Mouse (Mus musculus): ENCODE measurements around the gene Fbxo3.
A peak's percentile ranks its signal among the peaks of the same experiment; 100 is the strongest.
"Not testable (repeated sequence)": the region's sequence is repeated elsewhere in the genome, so short reads cannot be mapped to it uniquely, and the experiment has no call there.

The Fbxo3 gene

DNA sequence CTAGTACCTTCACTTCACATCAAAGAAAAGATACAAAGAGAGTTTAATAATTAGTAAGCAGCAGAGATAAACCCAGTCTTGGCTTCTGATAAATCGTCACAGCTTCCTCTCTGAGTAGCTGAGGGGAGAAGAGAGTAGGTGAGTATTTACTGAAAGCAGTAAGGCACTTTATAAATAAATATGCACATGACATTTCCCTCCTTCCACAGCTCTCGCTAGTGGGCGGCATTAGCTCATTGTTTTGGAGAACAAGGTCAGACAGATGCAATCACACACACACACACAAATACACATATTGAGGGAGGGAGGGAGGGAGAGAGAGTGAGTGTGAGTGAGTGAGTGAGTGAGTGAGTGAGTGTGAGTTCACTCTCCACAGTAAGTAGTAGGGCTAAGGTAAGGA is 8.8 kb downstream of the Fbxo3 start:
- no peak for DNase-seq (ENCODE audit: low read depth, low spot score)

DNA sequence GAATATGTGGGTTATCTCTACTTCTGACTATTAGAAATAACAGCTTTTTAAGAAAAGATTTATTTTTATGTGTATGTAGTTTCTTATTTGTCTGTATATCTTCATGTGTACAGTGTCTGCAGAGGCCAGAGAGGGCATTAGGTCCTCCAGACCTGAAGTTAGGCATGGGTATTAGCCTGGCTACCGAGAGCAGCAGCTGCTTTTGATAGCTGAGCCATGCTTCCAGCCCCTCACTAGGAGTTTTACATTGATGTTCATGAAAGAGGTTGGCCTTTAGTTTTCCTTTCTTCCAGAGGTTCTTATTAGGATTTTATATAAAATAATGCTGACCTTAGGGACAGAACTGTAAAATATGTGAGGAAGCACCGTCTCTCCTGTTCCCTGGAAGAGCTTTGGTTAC is 10.7 kb downstream of the Fbxo3 start:
- no peak for DNase-seq (ENCODE audit: low read depth, low spot score)

DNA sequence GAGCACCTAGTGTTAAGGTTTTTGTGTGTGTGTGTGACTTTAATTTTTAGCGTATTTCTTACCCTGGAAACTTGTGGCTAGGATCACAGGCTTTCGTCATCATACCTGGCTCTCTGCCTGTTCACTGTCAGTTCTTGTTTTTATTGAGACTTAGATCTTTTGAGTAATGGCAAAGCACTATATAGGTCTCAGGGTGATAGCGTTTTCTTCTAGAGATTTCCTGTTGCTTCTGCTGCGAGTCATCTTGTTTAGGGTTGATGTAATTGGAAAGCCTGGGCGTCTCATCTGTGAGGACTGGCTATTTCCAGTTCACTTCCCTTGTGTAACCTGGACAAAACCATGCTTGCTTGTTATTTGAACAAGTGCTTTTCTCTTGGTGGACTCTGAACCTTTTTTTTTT is 14.1 kb downstream of the Fbxo3 start:
- DNase-seq (ENCODE audit: low read depth, low spot score) = peak; percentile 88

- DNase-seq (ENCODE audit: low read depth, low spot score) = no peak
Observed at GRCm38 (mm10) chr2:104042766-104043165, 15.2 kb downstream of the Fbxo3 start.

DNA sequence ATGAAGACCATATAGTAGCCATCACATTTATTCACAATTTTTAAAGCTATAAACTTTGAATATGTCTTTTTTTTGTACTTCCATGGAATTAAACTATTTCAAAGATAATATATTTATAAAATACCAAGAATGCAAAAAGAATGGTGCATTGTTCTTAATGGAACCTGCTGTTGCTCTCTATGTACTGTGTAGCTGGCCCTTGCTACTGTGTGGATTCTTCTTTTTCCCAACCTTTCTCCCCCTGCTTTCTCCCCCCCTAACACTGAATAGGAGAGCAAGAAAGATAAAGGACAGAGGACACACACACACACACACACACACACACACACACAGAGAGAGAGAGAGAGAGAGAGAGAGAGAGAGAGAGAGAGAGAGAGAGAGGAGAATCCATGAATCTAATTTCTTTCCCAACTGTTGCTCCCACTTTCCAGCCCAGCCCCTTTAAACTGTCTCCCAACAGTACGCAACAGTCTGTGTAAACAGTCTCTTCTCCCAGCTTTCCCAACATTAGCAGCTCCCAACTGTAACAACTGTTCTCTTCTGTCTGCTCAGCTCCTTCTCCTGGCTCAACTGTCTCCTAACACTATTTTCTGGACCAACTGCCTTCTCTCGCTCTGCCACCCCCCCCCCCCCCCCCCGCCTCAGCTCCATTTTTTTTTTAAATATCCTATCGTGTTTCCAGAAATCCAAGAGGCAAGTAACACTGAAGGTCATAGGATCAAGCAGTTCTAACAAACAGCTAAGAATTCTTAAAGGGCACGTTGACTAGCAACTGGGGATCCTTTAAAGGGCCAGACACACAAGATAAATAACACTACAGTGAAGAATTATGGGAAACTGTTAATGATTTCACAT is 16.3 kb downstream of the Fbxo3 start:
- DNase-seq (ENCODE audit: low read depth, low spot score) = no peak

- DNase-seq (ENCODE audit: low read depth, low spot score) = no peak
Observed at GRCm38 (mm10) chr2:104044479-104045080, 17.1 kb downstream of the Fbxo3 start.

DNA sequence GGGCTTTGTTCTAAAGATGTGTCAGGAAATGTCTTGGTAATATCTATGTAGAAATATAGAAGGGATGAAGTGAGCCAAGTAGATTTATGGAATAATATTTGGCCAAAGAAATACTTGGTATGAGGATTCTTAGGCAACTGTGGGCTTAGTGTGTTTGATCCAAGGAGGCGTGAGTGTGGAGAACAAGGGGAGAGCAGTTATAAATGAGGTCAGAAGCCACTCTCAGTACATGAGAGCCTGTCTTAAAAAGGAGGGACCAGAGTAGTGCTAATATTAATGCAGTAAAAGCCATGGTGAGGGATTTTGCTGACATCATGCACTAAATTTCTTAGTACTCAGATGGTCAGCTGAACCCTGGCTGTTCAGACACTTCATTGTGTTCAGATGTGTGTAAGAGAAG is 30.9 kb downstream of the Fbxo3 start:
- no peak for DNase-seq (ENCODE audit: low read depth, low spot score)

- no peak for DNase-seq (ENCODE audit: low read depth, low spot score)
Observed at GRCm38 (mm10) chr2:104058954-104059353, 31.4 kb downstream of the Fbxo3 start.

DNA sequence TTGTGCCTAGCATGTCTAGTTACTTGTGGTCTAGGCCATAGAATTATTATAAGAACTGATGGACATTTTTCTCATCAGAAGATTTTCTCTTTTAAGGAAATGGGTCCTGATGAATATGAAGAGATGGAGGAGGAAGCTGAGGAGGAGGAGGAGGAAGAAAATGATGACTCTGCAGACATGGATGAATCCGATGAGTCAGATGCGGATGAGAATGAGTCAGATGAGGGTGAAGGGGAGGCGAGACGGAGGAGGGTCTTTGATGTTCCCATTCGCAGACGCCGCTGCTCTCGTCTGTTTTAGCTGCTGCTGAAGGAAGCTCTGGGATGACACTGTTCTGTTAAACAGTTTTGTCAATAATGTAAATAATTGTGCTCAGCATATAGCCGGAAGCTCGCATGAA is 32.3 kb downstream of the Fbxo3 start:
- no peak for DNase-seq (ENCODE audit: low read depth, low spot score)

- DNase-seq (ENCODE audit: low read depth, low spot score) = no peak
Observed at GRCm38 (mm10) chr2:104060996-104061395, 33.5 kb downstream of the Fbxo3 start.

DNA sequence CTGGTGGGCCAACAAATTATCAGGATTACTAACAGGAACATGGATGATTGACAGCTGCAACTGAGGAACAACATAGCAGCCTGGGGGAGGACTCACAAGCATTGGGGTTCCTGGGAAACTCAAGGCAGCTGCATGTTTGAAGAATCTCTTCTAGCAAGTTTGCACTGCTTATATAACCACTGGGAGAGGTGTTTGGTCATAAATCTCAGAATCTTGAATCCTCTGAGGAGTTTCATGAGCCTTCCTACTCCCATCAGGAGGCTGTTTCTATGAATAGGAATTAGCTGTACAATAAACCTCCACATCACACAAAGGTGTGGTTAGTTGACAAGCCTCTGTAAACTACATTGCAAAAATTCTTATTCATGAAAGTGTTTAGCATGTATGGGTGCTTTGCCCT is 35.1 kb downstream of the Fbxo3 start:
- no peak for DNase-seq (ENCODE audit: low read depth, low spot score)

DNA sequence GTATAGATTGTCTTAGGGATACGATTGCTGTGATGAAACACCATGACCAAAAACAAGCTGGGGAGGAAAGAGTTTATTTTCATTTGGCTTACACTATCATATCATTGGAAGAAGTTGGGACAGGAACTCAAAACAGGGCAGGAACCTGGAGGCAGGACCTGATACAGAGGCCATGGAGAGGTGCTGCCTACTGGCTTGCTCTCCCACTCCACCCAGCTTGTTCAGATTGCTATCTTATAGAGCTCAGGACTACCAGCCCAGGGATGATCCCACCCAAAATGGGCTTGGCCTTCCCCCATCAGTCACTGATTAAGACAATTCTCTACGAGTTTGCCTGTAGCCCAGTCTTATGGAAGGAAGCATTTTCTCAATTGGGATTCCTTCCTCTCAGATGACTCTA is 36.6 kb downstream of the Fbxo3 start:
- DNase-seq (ENCODE audit: low read depth, low spot score) = no peak

DNA sequence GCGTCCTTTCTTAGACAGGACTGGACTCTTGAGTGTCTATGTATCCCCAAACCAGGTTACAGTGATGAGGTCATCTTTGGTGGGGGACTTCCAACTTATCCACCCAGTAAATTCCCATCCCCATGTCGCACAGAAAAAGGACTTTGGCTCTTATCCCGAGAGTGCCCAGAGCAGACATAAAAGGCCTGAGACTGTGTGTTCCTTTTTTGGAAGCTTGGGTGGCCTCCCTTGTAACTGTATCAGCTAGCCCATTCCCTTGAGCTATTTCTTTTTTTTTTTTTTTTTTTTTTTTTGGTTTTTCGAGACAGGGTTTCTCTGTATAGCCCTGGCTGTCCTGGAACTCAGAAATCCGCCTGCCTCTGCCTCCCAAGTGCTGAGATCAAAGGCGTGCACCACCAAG is 38.0 kb downstream of the Fbxo3 start, which contains the start of gene Gm10912:
TSS of gene Gm10912 (plus strand) at position 301 of the 400 bp plus-strand sequence.
- not testable (repeated sequence) for DNase-seq (ENCODE audit: low read depth, low spot score)

DNA sequence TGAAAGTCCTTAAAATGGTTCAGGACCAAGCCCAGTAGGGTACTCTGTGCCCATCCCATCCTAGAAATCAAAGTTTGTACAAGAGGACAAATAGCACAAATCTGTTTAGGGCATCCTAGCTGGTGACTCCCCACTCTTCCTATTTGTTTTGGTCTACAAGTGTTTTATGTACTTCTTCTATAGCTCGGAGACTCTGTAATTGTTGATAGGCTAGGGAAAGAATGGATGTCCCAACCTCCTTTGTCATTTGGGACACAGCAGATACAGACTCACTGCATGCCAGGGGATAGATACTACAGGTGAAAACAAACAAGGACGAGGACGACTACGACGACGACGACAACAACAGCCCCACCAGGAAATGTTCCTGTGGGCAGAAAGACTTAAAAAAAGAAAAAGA is 40.9 kb downstream of the Fbxo3 start, which contains the start of gene Gm10799:
TSS of gene Gm10799 (minus strand) at position 101 of the 400 bp plus-strand sequence.
- DNase-seq (ENCODE audit: low read depth, low spot score) = not testable (repeated sequence)

DNA sequence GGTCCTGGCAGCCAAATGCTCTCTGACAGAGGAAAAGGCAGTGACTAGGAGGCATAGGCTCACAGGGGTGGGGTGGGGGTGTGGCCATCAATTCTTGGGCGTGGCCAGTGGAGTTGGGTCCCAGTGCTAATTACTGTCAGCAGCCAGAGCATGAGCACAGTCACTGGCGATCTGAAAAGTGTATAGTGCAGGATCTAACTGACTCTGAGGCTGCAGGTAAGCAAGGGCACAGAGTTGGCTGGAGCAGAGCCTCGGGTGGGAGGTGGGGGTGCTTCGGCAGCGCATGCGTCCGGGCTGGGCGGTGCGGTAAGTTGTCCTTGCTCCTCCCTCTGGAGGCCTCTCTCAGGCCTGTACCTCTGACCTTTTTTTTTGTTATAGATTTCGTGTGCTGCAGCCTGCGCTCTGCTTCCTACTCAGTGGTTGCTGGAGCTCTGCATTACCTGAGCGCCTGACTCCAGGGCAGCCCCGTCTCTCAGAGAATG is 42.2 kb downstream of the Fbxo3 start, which contains the start of gene Cd59b:
TSS of gene Cd59b (plus strand) at position 146 of the 482 bp plus-strand sequence.
- DNase-seq (ENCODE audit: low read depth, low spot score) = peak; percentile 20

DNA sequence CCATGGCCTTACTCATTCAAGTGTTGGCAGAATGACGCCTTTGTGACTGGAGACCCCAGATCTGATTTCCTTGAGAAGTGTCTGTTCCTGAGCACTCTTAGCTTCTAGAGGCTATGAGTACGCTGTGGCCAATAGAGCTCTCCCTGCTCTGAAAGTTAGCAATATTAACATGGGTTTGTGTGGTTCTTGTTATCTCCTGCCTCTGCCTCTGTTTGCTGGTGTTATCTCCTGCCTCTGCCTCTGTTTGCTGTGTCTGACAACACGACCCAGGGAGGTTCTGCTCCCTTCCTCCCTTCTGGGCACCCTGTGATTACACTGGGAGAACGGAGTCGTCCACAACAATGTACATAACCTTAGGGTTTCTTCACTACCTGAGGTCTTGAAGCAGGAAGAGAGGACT is 50.8 kb downstream of the Fbxo3 start:
- DNase-seq (ENCODE audit: low read depth, low spot score) = not testable (repeated sequence)

DNA sequence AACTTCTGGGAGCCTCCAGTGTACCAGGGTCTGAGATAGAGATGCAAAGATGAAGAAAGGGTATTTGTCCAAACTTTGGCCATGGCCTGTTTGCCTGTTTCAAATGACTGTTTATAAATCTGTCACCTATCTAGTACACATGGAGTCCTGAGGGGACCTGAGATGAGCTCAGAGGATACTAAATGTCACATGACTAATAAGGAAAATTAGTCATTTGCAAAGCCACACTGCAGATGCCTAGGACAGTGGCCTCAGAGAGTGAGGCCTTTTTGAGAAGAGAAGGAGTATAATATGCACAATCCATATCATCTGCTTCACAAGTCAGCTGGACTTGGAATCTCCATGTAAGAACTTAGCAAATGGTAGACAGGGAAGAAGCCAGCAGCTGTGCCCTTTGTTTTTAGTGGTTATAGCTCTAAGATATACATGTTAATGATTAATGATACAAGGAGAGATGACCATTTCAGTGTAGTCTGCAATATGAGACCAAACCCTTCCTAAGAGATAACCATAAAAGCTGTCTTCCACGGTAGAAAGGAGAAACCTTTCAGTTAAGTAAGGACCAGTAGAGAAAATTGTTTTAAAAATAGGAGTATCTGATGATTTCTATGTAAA is 54.0 kb downstream of the Fbxo3 start:
- DNase-seq (ENCODE audit: low read depth, low spot score) = not testable (repeated sequence)

- no peak for DNase-seq (ENCODE audit: low read depth, low spot score)
Observed at GRCm38 (mm10) chr2:104082474-104082873, 55.0 kb downstream of the Fbxo3 start.

GRCm38 (mm10) chr2:104084027-104084426 is 56.5 kb downstream of the Fbxo3 start:
- DNase-seq (ENCODE audit: low read depth, low spot score) = not testable (repeated sequence)

GRCm38 (mm10) chr2:104087562-104087961 is 60.0 kb downstream of the Fbxo3 start:
- DNase-seq (ENCODE audit: low read depth, low spot score) = not testable (repeated sequence)

GRCm38 (mm10) chr2:104093305-104093704 is 65.8 kb downstream of the Fbxo3 start:
- no peak for DNase-seq (ENCODE audit: low read depth, low spot score)

- DNase-seq (ENCODE audit: low read depth, low spot score) = peak; percentile 97
Observed at GRCm38 (mm10) chr2:104095741-104096213, 68.3 kb downstream of the Fbxo3 start, which contains the start of gene Cd59a. Gene Cd59a (plus strand): TSS chr2:104095801.
